Mouse (Mus musculus) megakaryocyte progenitor cell, adult 5-6 weeks (primary cell): ENCODE data around the gene Cdca7. TPM values are rescaled to one million over a fixed set of nuclear protein-coding genes. Genes with fewer than 3 reads are reported as not detected.

Experiments used
- total RNA-seq, 2 experiments: library from RNA; stranded (forward) in 1 of 2; stranded (reverse) in 1 of 2; fragments of 157-497, 149-512 nt in 1 of 2; fragments of 200-1000 nt in 1 of 2; gene quantifications; 2 replicates each; pipeline versions ENCODE4 v1.2.3 to v1.2.4; 2015 to 2017

The Cdca7 gene
- total RNA-seq, 2 experiments from 2014 or later: 165 to 221 TPM

Other genes starting within 250 kb of the Cdca7 start
- 76.0 and 84.5 TPM in 2 replicates for gene Map3k20, start 190.5 kb upstream of the Cdca7 start, total RNA-seq (2015)
- gene Map3k20, start 190.5 kb upstream of the Cdca7 start, total RNA-seq (2017): 57.9 and 61.8 TPM in 2 replicates